Mouse (Mus musculus): ENCODE data around the gene Herpud1.
A peak's percentile ranks its signal among the peaks of the same experiment; 100 is the strongest.

DNA sequence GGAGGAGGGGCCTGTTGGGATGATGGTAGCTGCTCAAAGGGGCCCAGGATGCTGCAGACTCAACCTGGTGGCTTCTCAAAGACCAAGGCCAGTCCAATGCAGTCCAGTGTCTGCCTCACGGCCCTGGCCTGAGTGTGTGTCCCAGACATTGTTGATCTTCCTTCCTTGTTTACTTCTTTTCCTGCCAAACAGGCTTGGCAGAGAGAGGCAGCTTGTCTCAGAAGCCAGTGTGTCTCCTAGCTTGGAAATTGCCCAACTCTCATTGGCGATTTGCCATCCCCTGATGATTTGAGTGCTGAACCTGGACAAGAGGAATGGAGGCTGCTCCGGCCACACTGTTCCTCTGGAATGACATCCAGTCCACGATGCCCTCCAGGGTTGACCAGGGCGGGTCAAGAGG, 27.7 kb upstream of the Herpud1 start:
- peak; percentile 14; the same call in 1 of the 2 replicates for TF ChIP-seq CTCF (conservative IDR thresholded peaks at IDR 0.05; ENCODE audit: insufficient read depth, insufficient read length, low read depth, low read length)
- no peak for TF ChIP-seq POLR2A (IDR thresholded peaks at IDR 0.05; ENCODE audit: low read depth, low read length)
